Mouse (Mus musculus) midbrain, embryonic 11.5 days (tissue): Measurements from ENCODE around the gene Zfp777. TPM values are rescaled to one million over a fixed set of nuclear protein-coding genes. Genes with fewer than 3 reads are reported as not detected.
A peak's percentile ranks its signal among the peaks of the same experiment; 100 is the strongest.

Experiments
- ATAC-seq: fragments of 200-750 bp; cut with Nextera tagmentation; 2 replicates; pipeline ENCODE4 v1.8.0; 2017; ENCODE audit warnings: moderate TSS enrichment, moderate library complexity; ENCODE audit not compliant: low FRiP score
- DNase-seq: peaks from one replicate; pipeline ENCODE4 v3.0.0; 2015; ENCODE audit warnings: low spot score; ENCODE audit errors: missing footprints
- H3K27ac ChIP-seq: fragments of 300-500 bp; sonication (generic); 2 replicates; pipeline ENCODE4 v1.5.1; 2014; ENCODE audit warnings: low read depth, low read length
- H3K27me3 ChIP-seq: fragments of 300-500 bp; sonication (generic); 2 replicates; pipeline ENCODE4 v1.6.1; 2014; ENCODE audit warnings: mild to moderate bottlenecking, low read length, moderate library complexity, mixed read lengths; ENCODE audit not compliant: control insufficient read depth, insufficient read depth
- H3K36me3 ChIP-seq: fragments of 300-500 bp; sonication (generic); 2 replicates; pipeline ENCODE4 v1.6.1; 2014; ENCODE audit warnings: mild to moderate bottlenecking, low read length, moderate library complexity, mixed read lengths; ENCODE audit not compliant: control insufficient read depth, insufficient read depth
- H3K4me1 ChIP-seq: fragments of 300-500 bp; sonication (generic); 2 replicates; pipeline ENCODE4 v1.6.1; 2014; ENCODE audit warnings: low read length; ENCODE audit not compliant: control insufficient read depth, insufficient read depth
- H3K4me2 ChIP-seq: fragments of 300-500 bp; sonication (generic); 2 replicates; pipeline ENCODE4 v1.6.1; 2014; ENCODE audit warnings: mild to moderate bottlenecking, moderate library complexity
- H3K4me3 ChIP-seq: fragments of 300-500 bp; sonication (generic); 2 replicates; pipeline ENCODE4 v1.5.1; 2014; ENCODE audit warnings: low read depth, low read length
- H3K9ac ChIP-seq: fragments of 300-500 bp; sonication (generic); 2 replicates; pipeline ENCODE4 v1.6.1; 2014; ENCODE audit warnings: low read length
- H3K9me3 ChIP-seq: fragments of 300-500 bp; sonication (generic); 2 replicates; pipeline ENCODE4 v1.6.1; 2016; ENCODE audit warnings: low read length; ENCODE audit not compliant: control insufficient read depth
- WGBS: fragments of 180-500 bp; shearing (Covaris S2); extraction: QIAGEN DNeasy Blood & Tissue Kit; methylation state at CpG from one replicate; pipeline ENCODE4 v1.1.7; 2014; 5-methylcytosine and 5-hydroxymethylcytosine counted together
- polyA plus RNA-seq: library from polyadenylated mRNA; unstranded; fragments of >200 nt; fragmentation: Nextera tagmentation; extraction: Ambion mirVana; gene quantifications from 2 replicates; pipeline ENCODE4 v1.2.1, GENCODE M21; 2014

The Zfp777 gene
- polyA plus RNA-seq, 1 experiment from 2014 or later, result 9.5 TPM

DNA sequence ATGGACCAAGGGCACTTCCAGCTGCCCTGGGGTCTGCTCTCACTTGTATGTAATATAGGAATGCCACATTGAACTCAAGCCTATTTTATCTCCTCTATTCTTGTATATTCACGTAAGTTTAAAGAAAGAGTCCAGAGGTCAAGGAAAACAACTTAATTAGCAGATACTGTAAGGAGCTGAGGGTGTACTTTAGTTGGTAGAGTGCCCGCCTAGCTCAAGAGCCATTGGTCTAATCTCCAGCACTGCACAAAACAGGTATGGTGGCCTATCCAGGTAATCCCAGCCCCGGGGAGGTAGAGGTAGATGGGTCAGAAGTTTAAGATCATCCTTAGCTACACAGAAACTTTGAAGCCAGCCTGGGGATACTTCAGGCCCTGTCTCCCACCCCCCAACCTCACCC is 18.8 kb upstream of the Zfp777 start:
- no peaks in the 10 kb centered on the region for H3K9me3 ChIP-seq
- H3K4me3 ChIP-seq, result no peak overlapping the region
- 99% methylated on average over 3 of the region's 3 CpGs for WGBS
- H3K27me3 ChIP-seq, result no peaks in the 10 kb centered on the region
- H3K36me3 ChIP-seq, result peaks cover 24% of the 10 kb centered on the region
- no peaks in the 10 kb centered on the region for H3K4me1 ChIP-seq
- H3K27ac ChIP-seq, result no peak overlapping the region
- DNase-seq (no peak), ATAC-seq (no peak)
- no peak overlapping the region for H3K9ac ChIP-seq
- H3K4me2 ChIP-seq, result no peak overlapping the region

DNA sequence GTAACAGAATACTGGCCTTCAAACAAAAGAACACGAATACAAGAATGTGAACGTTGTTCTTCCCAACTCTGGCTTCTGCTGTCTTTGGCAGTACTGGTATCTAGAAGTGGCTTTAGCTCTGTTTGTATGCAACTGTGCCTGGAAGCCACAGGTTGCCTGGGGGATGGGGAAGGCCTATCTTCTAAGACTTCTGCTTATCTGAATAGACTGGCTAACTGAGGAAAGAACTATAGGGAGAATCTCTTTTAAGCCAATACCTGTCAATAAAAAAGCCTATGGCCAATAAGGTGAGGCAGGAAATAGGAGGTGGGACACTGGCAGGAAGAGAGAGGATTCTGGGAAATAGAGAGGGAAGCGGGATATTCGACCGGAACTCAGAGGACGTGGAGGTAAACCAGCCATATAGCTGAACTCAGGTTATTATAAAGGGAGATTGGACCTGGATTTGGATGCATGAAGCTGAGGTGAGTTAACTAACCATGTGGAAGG is 16.9 kb upstream of the Zfp777 start:
- H3K27ac ChIP-seq, result no peak overlapping the region
- ATAC-seq, result no peak
- H3K9ac ChIP-seq, result no peak overlapping the region
- WGBS, result 94% methylated on average over 6 of the region's 6 CpGs
- H3K9me3 ChIP-seq, result no peaks in the 10 kb centered on the region
- no peak overlapping the region for H3K4me3 ChIP-seq
- DNase-seq, result no peak
- H3K27me3 ChIP-seq, result no peaks in the 10 kb centered on the region
- H3K4me1 ChIP-seq, result no peaks in the 10 kb centered on the region
- H3K36me3 ChIP-seq, result peaks cover 24% of the 10 kb centered on the region
- H3K4me2 ChIP-seq, result no peak overlapping the region

DNA sequence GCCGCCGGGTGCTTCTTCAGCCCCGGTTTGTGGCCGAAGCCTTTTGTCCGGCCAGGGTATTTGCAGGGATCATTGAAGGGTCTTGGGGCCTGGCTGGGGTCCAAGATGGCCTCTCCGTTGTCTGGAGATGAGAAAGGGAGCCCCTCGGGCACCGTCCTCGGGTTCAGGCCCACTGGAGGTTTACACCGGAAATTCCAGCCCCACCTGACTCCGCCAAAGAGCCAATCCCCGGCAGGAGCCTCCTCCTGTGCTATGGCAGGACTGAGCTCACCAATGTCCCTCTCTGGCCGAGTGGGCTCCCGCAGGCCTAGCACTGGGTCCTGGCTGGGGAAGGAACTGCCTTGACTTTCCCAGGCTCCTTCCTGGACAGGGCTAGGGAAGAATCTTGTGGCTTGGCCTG is 15.7 kb upstream of the Zfp777 start:
- DNase-seq, result no peak
- Histone ChIP-seq H3K9ac (no peak overlapping the region), H3K4me3 (no peak overlapping the region), H3K27ac (no peak overlapping the region), H3K36me3 (peaks cover 24% of the 10 kb centered on the region), H3K4me2 (no peak overlapping the region), H3K27me3 (no peaks in the 10 kb centered on the region), H3K9me3 (no peaks in the 10 kb centered on the region), H3K4me1 (no peaks in the 10 kb centered on the region)
- WGBS, result 92% methylated on average over 14 of the region's 14 CpGs
- ATAC-seq, result no peak

DNA sequence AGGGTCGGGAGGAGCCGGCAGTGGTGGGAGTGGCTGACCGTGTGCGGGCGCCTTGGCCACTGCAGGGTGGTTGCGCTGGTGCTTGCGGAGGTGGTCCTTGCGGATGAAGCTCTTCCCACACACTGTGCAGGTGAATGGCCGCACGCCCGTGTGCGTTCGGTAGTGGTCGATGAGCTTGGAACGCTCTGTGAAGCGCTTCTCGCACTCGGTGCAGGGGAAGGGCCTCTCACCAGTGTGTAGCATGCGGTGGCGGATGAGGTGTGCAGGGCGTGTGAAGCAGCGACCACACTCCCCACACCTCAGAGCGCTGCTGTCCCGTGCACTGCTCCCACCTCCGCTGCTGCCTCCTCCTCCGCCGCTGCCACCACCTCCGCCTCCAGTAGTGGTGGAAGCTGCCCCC is 15.2 kb upstream of the Zfp777 start:
- WGBS, result 91% methylated on average over 28 of the region's 28 CpGs
- Histone ChIP-seq H3K9me3 (no peaks in the 10 kb centered on the region), H3K4me1 (no peaks in the 10 kb centered on the region), H3K27ac (no peak overlapping the region), H3K36me3 (peaks cover 24% of the 10 kb centered on the region), H3K4me2 (no peak overlapping the region), H3K27me3 (no peaks in the 10 kb centered on the region), H3K4me3 (no peak overlapping the region), H3K9ac (no peak overlapping the region)
- DNase-seq (no peak), ATAC-seq (no peak)

DNA sequence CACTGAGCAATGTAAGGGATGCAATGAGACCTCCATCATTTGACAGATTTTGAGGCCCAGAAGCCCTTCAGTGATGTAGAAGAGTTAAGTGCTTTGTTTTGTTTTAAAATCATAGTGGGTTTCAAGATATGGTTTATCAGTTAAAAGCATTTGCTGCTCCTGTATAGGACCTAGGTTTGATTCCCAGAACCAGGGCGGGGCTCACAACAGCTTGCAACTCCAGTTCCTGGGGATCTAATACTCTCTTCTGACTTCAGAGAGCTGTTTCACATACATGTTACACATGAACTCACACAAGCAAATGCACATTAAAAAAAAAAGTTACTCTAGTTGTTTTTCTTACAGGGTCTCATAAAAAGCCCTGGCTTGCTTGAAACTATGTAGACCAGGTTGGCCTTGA is 12.2 kb upstream of the Zfp777 start:
- Histone ChIP-seq H3K9ac (no peak overlapping the region), H3K4me1 (no peaks in the 10 kb centered on the region), H3K27ac (no peak overlapping the region), H3K4me2 (no peak overlapping the region), H3K36me3 (peaks cover 20% of the 10 kb centered on the region), H3K27me3 (no peaks in the 10 kb centered on the region), H3K9me3 (no peaks in the 10 kb centered on the region), H3K4me3 (no peak overlapping the region)
- 88% methylated on average over 1 of the region's 1 CpGs for WGBS
- DNase-seq, result no peak
- ATAC-seq, result no peak

DNA sequence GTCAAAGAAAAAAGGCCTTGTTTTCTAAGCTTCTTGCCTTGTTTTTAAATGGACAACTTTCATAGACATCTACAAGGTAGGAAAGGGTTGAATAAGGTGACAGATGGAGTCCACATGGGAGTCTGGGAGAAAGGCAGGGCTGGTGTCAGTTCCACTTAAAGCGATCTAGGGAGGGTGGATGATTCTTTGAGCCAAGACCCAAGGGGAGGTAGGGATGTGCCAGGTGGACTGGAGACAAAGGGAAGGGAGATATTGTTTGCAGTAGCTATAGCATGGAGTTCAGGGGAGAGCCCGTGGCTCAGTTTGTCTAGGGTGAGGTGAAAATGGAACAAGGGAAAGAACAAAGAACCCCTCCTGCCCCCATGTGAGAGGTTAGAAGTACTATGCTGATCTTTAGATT is 11.7 kb upstream of the Zfp777 start:
- H3K4me3 ChIP-seq, result no peak overlapping the region

DNA sequence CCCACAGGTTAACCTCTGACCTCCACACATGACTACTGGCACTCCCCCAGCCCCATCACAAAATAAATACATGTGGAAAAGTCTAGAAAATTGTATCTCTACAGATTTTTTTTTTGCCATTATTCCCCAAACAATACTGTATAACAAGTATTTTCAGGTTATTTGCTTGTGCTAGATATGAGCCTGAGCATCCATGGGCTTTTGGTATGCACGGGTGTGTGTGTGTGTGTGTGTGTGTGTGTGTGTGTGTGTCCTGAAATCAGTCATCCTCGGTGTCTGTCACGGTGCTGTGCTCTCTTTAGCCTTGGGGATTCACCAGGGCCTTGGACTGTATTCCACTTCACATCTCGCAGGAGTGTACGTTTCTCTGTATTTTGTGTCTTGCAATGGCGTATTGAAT is 3.4 kb upstream of the Zfp777 start:
- 79% methylated on average over 6 of the region's 6 CpGs for WGBS
- ATAC-seq (no peak), DNase-seq (no peak)
- no peaks in the 10 kb centered on the region for H3K36me3 ChIP-seq
- H3K27me3 ChIP-seq, result no peaks in the 10 kb centered on the region
- H3K4me3 ChIP-seq, result no peak overlapping the region
- H3K9me3 ChIP-seq, result no peaks in the 10 kb centered on the region
- H3K9ac ChIP-seq, result no peak overlapping the region
- no peak overlapping the region for H3K27ac ChIP-seq
- no peak overlapping the region for H3K4me2 ChIP-seq
- peaks cover 10% of the 10 kb centered on the region; the same call in 1 of the 2 replicates for H3K4me1 ChIP-seq

More for the DNA sequence above, 11.7 kb upstream of the Zfp777 start:
- Histone ChIP-seq H3K4me1 (no peaks in the 10 kb centered on the region), H3K9ac (no peak overlapping the region), H3K27me3 (no peaks in the 10 kb centered on the region), H3K36me3 (peaks cover 17% of the 10 kb centered on the region), H3K9me3 (no peaks in the 10 kb centered on the region), H3K27ac (no peak overlapping the region), H3K4me2 (no peak overlapping the region)
- ATAC-seq, result no peak
- WGBS, result 77% methylated on average over 2 of the region's 2 CpGs
- no peak for DNase-seq

DNA sequence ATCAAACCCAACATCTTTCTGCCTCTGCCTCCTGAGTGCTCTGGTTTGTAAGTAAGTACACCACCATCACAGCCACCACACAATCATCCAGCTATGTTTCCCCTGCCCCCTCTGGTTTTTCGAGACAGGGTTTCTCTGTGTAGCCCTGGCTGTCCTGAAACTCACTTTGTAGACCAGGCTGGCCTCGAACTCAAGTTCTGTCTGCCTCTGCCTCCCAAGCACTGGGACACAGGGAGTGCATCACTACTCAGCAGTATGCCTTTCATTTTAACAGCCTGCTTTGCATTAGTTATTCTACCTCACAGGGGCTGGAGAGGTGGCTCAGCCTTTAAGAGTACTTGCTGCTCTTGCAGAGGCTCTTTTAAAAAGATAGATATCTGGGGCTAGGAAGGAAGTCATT is 3.0 kb upstream of the Zfp777 start:
- DNase-seq, result no peak
- H3K4me3 ChIP-seq, result no peak overlapping the region
- no peak overlapping the region for H3K9ac ChIP-seq
- no peak for ATAC-seq
- no peaks in the 10 kb centered on the region for H3K36me3 ChIP-seq
- H3K4me1 ChIP-seq, result peaks cover 11% of the 10 kb centered on the region; the same call in 1 of the 2 replicates
- no peaks in the 10 kb centered on the region for H3K27me3 ChIP-seq
- H3K27ac ChIP-seq, result no peak overlapping the region
- no peaks in the 10 kb centered on the region for H3K9me3 ChIP-seq
- 88% methylated on average over 2 of the region's 2 CpGs for WGBS
- H3K4me2 ChIP-seq, result no peak overlapping the region

DNA sequence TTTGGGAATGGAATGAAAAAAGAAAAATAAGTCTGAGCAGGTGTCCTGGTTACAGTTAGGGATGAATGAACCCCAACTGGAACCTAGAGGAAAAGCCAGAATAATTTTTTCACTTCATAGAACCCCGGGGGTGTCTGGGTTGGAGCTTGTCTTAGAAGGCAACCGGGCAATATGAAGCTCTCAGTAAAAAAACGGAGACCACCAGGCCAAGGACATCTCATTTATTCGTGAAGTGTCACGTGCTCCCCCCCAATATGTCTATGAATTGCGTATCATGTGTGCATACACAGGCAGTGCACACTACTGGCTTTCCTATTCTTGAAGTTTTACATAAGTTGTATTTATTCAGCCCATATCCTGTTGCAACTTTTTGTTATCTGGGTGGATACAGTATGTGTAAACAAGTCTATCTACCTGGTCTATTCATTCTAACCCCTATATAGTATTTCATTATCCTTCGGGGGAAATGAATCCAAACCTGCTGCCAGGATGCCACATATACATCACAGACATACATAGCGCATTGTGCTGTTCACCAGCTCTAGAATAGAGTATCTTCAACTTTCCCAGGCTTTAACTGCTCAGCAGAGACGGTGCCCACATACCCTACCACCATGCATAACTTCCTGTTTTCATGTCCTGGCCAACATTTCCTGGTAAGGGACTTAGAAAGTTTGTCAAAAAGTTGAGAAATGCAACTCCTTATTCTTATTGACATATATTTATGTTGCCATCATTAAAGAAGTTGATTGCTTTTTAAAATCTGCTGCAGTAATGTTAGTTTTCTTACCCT is 758 bp upstream of the Zfp777 start:
- peak overlapping the region; percentile 64 for H3K4me2 ChIP-seq
- H3K9ac ChIP-seq, result peak overlapping the region; percentile 83
- ATAC-seq (no peak), DNase-seq (no peak)
- 61% methylated on average over 9 of the region's 9 CpGs for WGBS
- peak overlapping the region; percentile 91 for H3K4me3 ChIP-seq
- no peaks in the 10 kb centered on the region for H3K9me3 ChIP-seq
- H3K4me1 ChIP-seq, result peaks cover 12% of the 10 kb centered on the region; the same call in 1 of the 2 replicates
- no peaks in the 10 kb centered on the region for H3K36me3 ChIP-seq
- H3K27ac ChIP-seq, result peak overlapping the region; percentile 84
- H3K27me3 ChIP-seq, result no peaks in the 10 kb centered on the region
